Mouse (Mus musculus) kidney, adult 2 months (tissue): ENCODE measurements at regions not wholly inside any gene's neighbourhood (a gene's known extent, or its start where the extent isn't known, plus 50 kb on each side); places are given as distances from the start of the nearest gene placed in this dataset.

Source experiments
- DNase-seq: peaks from one replicate; pipeline ENCODE4 v3.0.0; 2021
- H3K27ac ChIP-seq: fragments of 200-500 bp; 2 replicates; pipeline ENCODE4 v1.5.1; 2012; ENCODE audit warnings: low read depth, low read length, control low read depth, inconsistent platforms; ENCODE audit not compliant: insufficient read depth
- H3K27me3 ChIP-seq: fragments of 200-500 bp; replicated peaks from 2 replicates; pipeline ENCODE4 v1.6.1; 2012; ENCODE audit warnings: mild to moderate bottlenecking, moderate library complexity, low read length, inconsistent platforms; ENCODE audit not compliant: control insufficient read depth, insufficient read depth
- H3K36me3 ChIP-seq: fragments of 200-500 bp; 2 replicates; pipeline ENCODE4 v1.6.1; 2012; ENCODE audit warnings: mild to moderate bottlenecking, moderate library complexity, low read length, inconsistent platforms; ENCODE audit not compliant: control insufficient read depth, insufficient read depth
- H3K4me1 ChIP-seq: fragments of 200-500 bp; 2 replicates; pipeline ENCODE4 v1.6.1; 2011; ENCODE audit warnings: low read length; ENCODE audit not compliant: control insufficient read depth, insufficient read depth
- H3K4me3 ChIP-seq: fragments of 200-500 bp; 2 replicates; pipeline ENCODE4 v1.5.1; 2011; ENCODE audit warnings: mild to moderate bottlenecking, low read depth, low read length, control low read depth; ENCODE audit not compliant: insufficient read depth
- CTCF ChIP-seq: fragments of 200-500 bp; conservative IDR thresholded peaks from 2 replicates; pipeline ENCODE4 v1.5.1; 2011; ENCODE audit warnings: low read depth, mild to moderate bottlenecking, control low read depth, low read length, moderate library complexity, mixed read lengths; ENCODE audit not compliant: insufficient read depth, insufficient read length
- POLR2A ChIP-seq: fragments of 200-500 bp; IDR thresholded peaks from one replicate; pipeline ENCODE4 v1.6.1; 2011; ENCODE audit warnings: low read depth, low read length, control low read depth
- WGBS: fragments of 180-500 bp; shearing (Covaris S2); methylation state at CpG from one replicate; pipeline ENCODE4 v1.1.7; 2018; 5-methylcytosine and 5-hydroxymethylcytosine counted together

GRCm38 (mm10) chr10:92471111-92471510 is 251.1 kb downstream of the Nedd1 start:
- DNase-seq = no peak
- TF ChIP-seq CTCF = no peak
- Histone ChIP-seq H3K36me3 (no peaks in the 10 kb centered on the region), H3K27me3 (no peaks in the 10 kb centered on the region), H3K4me1 (no peaks in the 10 kb centered on the region), H3K27ac (no peak overlapping the region), H3K4me3 (no peak overlapping the region)
- 100% methylated on average over 1 of the region's 1 CpGs for WGBS

- Histone ChIP-seq H3K4me1 (no peaks in the 10 kb centered on the region), H3K27me3 (no peaks in the 10 kb centered on the region), H3K27ac (no peak overlapping the region), H3K36me3 (no peaks in the 10 kb centered on the region), H3K4me3 (no peak overlapping the region)
- WGBS = 76% methylated on average over 1 of the region's 1 CpGs
- no peak for TF ChIP-seq POLR2A
- TF ChIP-seq CTCF = no peak
- no peak for DNase-seq
Observed at GRCm38 (mm10) chr10:92455195-92455594, 267.0 kb downstream of the Nedd1 start.

- peak; percentile 6 for DNase-seq
- Histone ChIP-seq H3K4me3 (no peak overlapping the region), H3K4me1 (no peaks in the 10 kb centered on the region), H3K27me3 (no peaks in the 10 kb centered on the region), H3K27ac (no peak overlapping the region), H3K36me3 (no peaks in the 10 kb centered on the region)
- TF ChIP-seq CTCF (no peak), POLR2A (no peak)
- WGBS = 49% methylated on average over 5 of the region's 5 CpGs
Observed at GRCm38 (mm10) chr10:92453550-92453949, 268.7 kb downstream of the Nedd1 start.

GRCm38 (mm10) chr10:92445957-92446356 is 276.3 kb downstream of the Nedd1 start:
- no peak for DNase-seq
- no peaks in the 10 kb centered on the region for H3K27me3 ChIP-seq
- no peak overlapping the region for H3K27ac ChIP-seq
- no peak for TF ChIP-seq CTCF
- no peak for TF ChIP-seq POLR2A
- no peak overlapping the region for H3K4me3 ChIP-seq
- WGBS = 97% methylated on average over 2 of the region's 2 CpGs
- H3K4me1 ChIP-seq = no peaks in the 10 kb centered on the region
- H3K36me3 ChIP-seq = no peaks in the 10 kb centered on the region

GRCm38 (mm10) chr10:92438621-92439394 is 283.4 kb downstream of the Nedd1 start:
- Histone ChIP-seq H3K27me3 (no peaks in the 10 kb centered on the region), H3K27ac (no peak overlapping the region), H3K36me3 (no peaks in the 10 kb centered on the region), H3K4me3 (no peak overlapping the region), H3K4me1 (no peaks in the 10 kb centered on the region)
- no peak for TF ChIP-seq POLR2A
- no peak for TF ChIP-seq CTCF
- WGBS = 63% methylated on average over 8 of the region's 8 CpGs
- DNase-seq = no peak

DNA sequence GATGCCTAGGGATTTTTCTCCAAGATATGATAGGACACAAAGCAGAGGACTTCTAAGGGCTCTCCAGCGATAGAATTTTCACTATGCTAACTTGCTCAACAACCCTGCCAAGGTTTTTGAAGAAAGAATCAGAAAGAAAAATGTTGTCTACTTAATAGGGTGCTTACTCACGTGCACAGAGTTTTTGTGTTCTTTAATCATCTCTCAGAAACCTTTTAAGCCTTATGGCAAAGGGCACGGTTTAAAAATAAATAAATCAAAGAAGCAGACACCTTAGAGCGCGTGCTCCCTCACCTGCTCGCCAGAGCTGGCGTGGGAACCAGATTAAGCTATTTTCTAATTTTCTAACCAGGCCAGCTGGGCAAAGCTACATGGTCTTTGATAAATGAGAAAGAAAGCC is 293.0 kb downstream of the Nedd1 start:
- Histone ChIP-seq H3K36me3 (no peaks in the 10 kb centered on the region), H3K4me3 (no peak overlapping the region)
- TF ChIP-seq CTCF (no peak), POLR2A (no peak)

GRCm38 (mm10) chr10:92428026-92428425 is 294.2 kb downstream of the Nedd1 start:
- Histone ChIP-seq H3K4me3 (no peak overlapping the region), H3K27ac (no peak overlapping the region), H3K27me3 (no peaks in the 10 kb centered on the region), H3K4me1 (no peaks in the 10 kb centered on the region), H3K36me3 (no peaks in the 10 kb centered on the region)
- 38% methylated on average over 4 of the region's 4 CpGs for WGBS
- TF ChIP-seq CTCF = no peak
- no peak for TF ChIP-seq POLR2A
- DNase-seq = no peak

More for the DNA sequence above, 293.0 kb downstream of the Nedd1 start:
- H3K4me1 ChIP-seq = no peaks in the 10 kb centered on the region
- no peak for DNase-seq
- 61% methylated on average over 7 of the region's 7 CpGs for WGBS
- H3K27me3 ChIP-seq = no peaks in the 10 kb centered on the region
- no peak overlapping the region for H3K27ac ChIP-seq

DNA sequence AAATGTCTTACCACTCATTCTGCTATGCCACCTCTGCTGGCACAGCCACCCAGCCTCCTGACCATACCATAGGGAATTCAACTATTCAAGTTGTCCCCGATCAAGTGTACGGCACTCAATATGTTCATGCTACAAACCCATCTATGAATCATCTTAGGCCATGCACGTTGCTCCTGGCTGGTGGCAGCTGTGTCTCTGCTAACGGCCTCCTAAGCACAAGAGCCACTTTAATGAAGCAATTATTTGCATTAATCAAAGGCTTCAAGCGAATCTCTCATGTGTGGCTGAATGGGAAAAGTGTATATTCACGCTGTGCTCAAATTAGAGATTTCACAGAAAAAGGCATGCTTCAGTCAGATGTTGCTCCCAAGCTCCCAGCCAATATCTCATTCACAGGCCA is 295.8 kb downstream of the Nedd1 start:
- Histone ChIP-seq H3K4me1 (no peaks in the 10 kb centered on the region), H3K36me3 (no peaks in the 10 kb centered on the region), H3K27me3 (no peaks in the 10 kb centered on the region), H3K4me3 (no peak overlapping the region), H3K27ac (no peak overlapping the region)
- TF ChIP-seq POLR2A = no peak
- no peak for TF ChIP-seq CTCF
- no peak for DNase-seq
- 89% methylated on average over 6 of the region's 6 CpGs for WGBS
